Mouse (Mus musculus) layer of hippocampus, adult 11-12 months (tissue): ENCODE results near the gene Gpc3.
A peak's percentile ranks its signal among the peaks of the same experiment; 100 is the strongest.
"Not testable (repeated sequence)": the region's sequence is repeated elsewhere in the genome, so short reads cannot be mapped to it uniquely, and the experiment has no call there.

Experiments
- DNase-seq: peaks from one replicate; pipeline ENCODE4 v3.0.0; 2022; ENCODE audit warnings: low spot score

Gene Gpc3

GRCm38 (mm10) chrX:52278687-52279359 is 334.9 kb downstream of the Gpc3 start:
- DNase-seq, result peak; percentile 9

- no peak for DNase-seq
Observed at GRCm38 (mm10) chrX:52277599-52277998, 336.2 kb downstream of the Gpc3 start.

- no peak for DNase-seq
Observed at GRCm38 (mm10) chrX:52273016-52273415, 340.7 kb downstream of the Gpc3 start.

GRCm38 (mm10) chrX:52261991-52262390 is 351.8 kb downstream of the Gpc3 start:
- no peak for DNase-seq

GRCm38 (mm10) chrX:52261546-52261945 is 352.2 kb downstream of the Gpc3 start:
- DNase-seq, result no peak

GRCm38 (mm10) chrX:52259771-52260170 is 354.0 kb downstream of the Gpc3 start:
- DNase-seq, result not testable (repeated sequence)

- DNase-seq, result no peak
Observed at GRCm38 (mm10) chrX:52254526-52254925, 359.2 kb downstream of the Gpc3 start.

GRCm38 (mm10) chrX:52245694-52246297 is 368.0 kb downstream of the Gpc3 start:
- DNase-seq, result no peak

GRCm38 (mm10) chrX:52237470-52237869 is 376.3 kb downstream of the Gpc3 start:
- DNase-seq, result no peak

GRCm38 (mm10) chrX:52231984-52232383 is 381.8 kb downstream of the Gpc3 start:
- DNase-seq, result no peak

GRCm38 (mm10) chrX:52230711-52231110 is 383.0 kb downstream of the Gpc3 start:
- no peak for DNase-seq
